Mouse (Mus musculus) limb, embryonic 12.5 days (tissue): ENCODE data around the gene Cfap157. TPM values are rescaled to one million over a fixed set of nuclear protein-coding genes. Genes with fewer than 3 reads are reported as not detected.

Experiments used
- ATAC-seq: fragments of 200-750 bp; cut with Nextera tagmentation; 2 replicates; pipeline ENCODE4 v1.8.0; 2017; ENCODE audit warnings: low read depth, moderate TSS enrichment; ENCODE audit not compliant: insufficient number of reproducible peaks, insufficient read depth, low FRiP score, low TSS enrichment
- H3K27ac ChIP-seq: fragments of 300-500 bp; sonication (generic); 2 replicates; pipeline ENCODE4 v1.5.1; 2016; ENCODE audit warnings: mild to moderate bottlenecking, moderate library complexity
- H3K27me3 ChIP-seq: fragments of 300-500 bp; sonication (generic); 2 replicates; pipeline ENCODE4 v1.6.1; 2016; ENCODE audit warnings: mild to moderate bottlenecking, moderate library complexity
- H3K36me3 ChIP-seq: fragments of 300-500 bp; sonication (generic); 2 replicates; pipeline ENCODE4 v1.6.1; 2016; ENCODE audit warnings: mild to moderate bottlenecking, moderate library complexity
- H3K4me1 ChIP-seq: fragments of 300-500 bp; sonication (generic); replicated peaks from 2 replicates; pipeline ENCODE4 v1.6.1; 2016
- H3K4me2 ChIP-seq: fragments of 300-500 bp; sonication (generic); 2 replicates; pipeline ENCODE4 v1.6.1; 2016; ENCODE audit warnings: mild to moderate bottlenecking, moderate library complexity
- H3K4me3 ChIP-seq: fragments of 300-500 bp; sonication (generic); replicated peaks from 2 replicates; pipeline ENCODE4 v1.5.1; 2016; ENCODE audit warnings: mild to moderate bottlenecking
- H3K9ac ChIP-seq: fragments of 300-500 bp; sonication (generic); replicated peaks from 2 replicates; pipeline ENCODE4 v1.6.1; 2016; ENCODE audit warnings: mild to moderate bottlenecking, moderate library complexity
- H3K9me3 ChIP-seq: fragments of 300-500 bp; sonication (generic); 2 replicates; pipeline ENCODE4 v1.6.1; 2016; ENCODE audit warnings: mild to moderate bottlenecking, moderate library complexity
- WGBS: fragments of 180-500 bp; shearing (Covaris S2); methylation state at CpG from one replicate; pipeline ENCODE4 v1.1.7; 2016; 5-methylcytosine and 5-hydroxymethylcytosine counted together
- polyA plus RNA-seq: library from polyadenylated mRNA; unstranded; fragments of >200 nt; fragmentation: Nextera tagmentation; extraction: Ambion mirVana; gene quantifications from 2 replicates; pipeline ENCODE4 v1.2.1, GENCODE M21; 2016

Gene Cfap157
- polyA plus RNA-seq, 1 experiment from 2014 or later: 1.2 TPM

- peaks cover under 1% of the 10 kb centered on the region; the same call in 1 of the 2 replicates for H3K27me3 ChIP-seq
- H3K4me1 ChIP-seq: peaks cover 6% of the 10 kb centered on the region; the same call in 1 of the 2 replicates
- no peak overlapping the region for H3K9ac ChIP-seq
- no peak overlapping the region for H3K4me3 ChIP-seq
- H3K4me2 ChIP-seq: no peak overlapping the region
- H3K9me3 ChIP-seq: no peaks in the 10 kb centered on the region
- H3K27ac ChIP-seq: no peak overlapping the region
- no peak for ATAC-seq
- H3K36me3 ChIP-seq: no peaks in the 10 kb centered on the region
- 76% methylated on average over 6 of the region's 6 CpGs for WGBS
Observed at GRCm38 (mm10) chr2:32781710-32782109, 2.5 kb downstream of the Cfap157 start.

- Histone ChIP-seq H3K9me3 (no peaks in the 10 kb centered on the region), H3K4me2 (no peak overlapping the region), H3K9ac (no peak overlapping the region), H3K27ac (no peak overlapping the region), H3K4me1 (peaks cover 20% of the 10 kb centered on the region), H3K36me3 (no peaks in the 10 kb centered on the region), H3K27me3 (peaks cover 6% of the 10 kb centered on the region), H3K4me3 (no peak overlapping the region)
- 91% methylated on average over 6 of the region's 6 CpGs for whole genome bisulfite sequencing
- ATAC-seq: no peak
Observed at GRCm38 (mm10) chr2:32779714-32780113, 4.5 kb downstream of the Cfap157 start.

- H3K27ac ChIP-seq: no peak overlapping the region
- no peak for ATAC-seq
- H3K36me3 ChIP-seq: no peaks in the 10 kb centered on the region
- no peak overlapping the region for H3K4me2 ChIP-seq
- H3K9me3 ChIP-seq: no peaks in the 10 kb centered on the region
- H3K9ac ChIP-seq: no peak overlapping the region
- peaks cover 18% of the 10 kb centered on the region for H3K4me1 ChIP-seq
- no peak overlapping the region for H3K4me3 ChIP-seq
- peaks cover 6% of the 10 kb centered on the region for H3K27me3 ChIP-seq
- WGBS: 23% methylated on average over 8 of the region's 8 CpGs
Observed at GRCm38 (mm10) chr2:32779131-32779530, 5.1 kb downstream of the Cfap157 start.

- no peak overlapping the region for H3K9ac ChIP-seq
- H3K4me3 ChIP-seq: no peak overlapping the region
- WGBS: 82% methylated on average over 6 of the region's 6 CpGs
- no peak overlapping the region for H3K4me2 ChIP-seq
- peaks cover 15% of the 10 kb centered on the region for H3K4me1 ChIP-seq
- no peaks in the 10 kb centered on the region for H3K36me3 ChIP-seq
- no peak for ATAC-seq
- peaks cover 6% of the 10 kb centered on the region for H3K27me3 ChIP-seq
- H3K9me3 ChIP-seq: no peaks in the 10 kb centered on the region
- H3K27ac ChIP-seq: no peak overlapping the region
Observed at GRCm38 (mm10) chr2:32778081-32778480, 6.1 kb downstream of the Cfap157 start.

GRCm38 (mm10) chr2:32776192-32776591 is 8.0 kb downstream of the Cfap157 start:
- Histone ChIP-seq H3K4me2 (peak overlapping the region; percentile 80), H3K9me3 (no peaks in the 10 kb centered on the region), H3K36me3 (no peaks in the 10 kb centered on the region), H3K27ac (no peak overlapping the region), H3K4me1 (peaks cover 15% of the 10 kb centered on the region), H3K9ac (peak overlapping the region; percentile 57), H3K4me3 (peak overlapping the region; percentile 53), H3K27me3 (peaks cover 6% of the 10 kb centered on the region)
- 19% methylated on average over 22 of the region's 22 CpGs for WGBS
- ATAC-seq: no peak

- peaks cover 15% of the 10 kb centered on the region for H3K4me1 ChIP-seq
- H3K36me3 ChIP-seq: no peaks in the 10 kb centered on the region
- peak within 1 kb of the TSS; percentile 80 for H3K4me2 ChIP-seq
- peak within 1 kb of the TSS; percentile 53 for H3K4me3 ChIP-seq
- under 1% methylated on average over 46 of the region's 46 CpGs for WGBS
- H3K27ac ChIP-seq: peak within 1 kb of the TSS; percentile 69; the same call in 1 of the 2 replicates
- ATAC-seq: peak; percentile 96
- no peaks in the 10 kb centered on the region for H3K9me3 ChIP-seq
- H3K27me3 ChIP-seq: peaks cover 6% of the 10 kb centered on the region
- peak within 1 kb of the TSS; percentile 57 for H3K9ac ChIP-seq
Observed at GRCm38 (mm10) chr2:32775359-32776074, 8.7 kb downstream of the Cfap157 start, which contains the start of the genes Ttc16 and Ptrh1. Gene Ttc16 (minus strand): TSS chr2:32775633. Gene Ptrh1 (plus strand): TSS chr2:32775786.

- H3K27me3 ChIP-seq: peaks cover 6% of the 10 kb centered on the region; the same call in 1 of the 2 replicates
- H3K9me3 ChIP-seq: no peaks in the 10 kb centered on the region
- H3K4me2 ChIP-seq: no peak overlapping the region
- no peak for ATAC-seq
- WGBS: 75% methylated on average over 8 of the region's 8 CpGs
- H3K27ac ChIP-seq: no peak overlapping the region
- H3K36me3 ChIP-seq: no peaks in the 10 kb centered on the region
- peaks cover 15% of the 10 kb centered on the region for H3K4me1 ChIP-seq
- no peak overlapping the region for H3K4me3 ChIP-seq
- H3K9ac ChIP-seq: no peak overlapping the region
Observed at GRCm38 (mm10) chr2:32772626-32773279, 11.5 kb downstream of the Cfap157 start.

- Histone ChIP-seq H3K4me3 (no peak overlapping the region), H3K36me3 (no peaks in the 10 kb centered on the region), H3K4me2 (no peak overlapping the region), H3K27ac (no peak overlapping the region), H3K4me1 (peaks cover 18% of the 10 kb centered on the region), H3K9ac (no peak overlapping the region), H3K9me3 (no peaks in the 10 kb centered on the region), H3K27me3 (peaks cover 6% of the 10 kb centered on the region; the same call in 1 of the 2 replicates)
- 28% methylated on average over 12 of the region's 12 CpGs for WGBS
- no peak for ATAC-seq
Observed at GRCm38 (mm10) chr2:32771886-32772285, 12.3 kb downstream of the Cfap157 start.

GRCm38 (mm10) chr2:32769327-32770085 is 14.7 kb downstream of the Cfap157 start:
- H3K4me3 ChIP-seq: no peak overlapping the region
- WGBS: 83% methylated on average over 5 of the region's 5 CpGs
- no peaks in the 10 kb centered on the region for H3K9me3 ChIP-seq
- H3K4me1 ChIP-seq: 0 out of 2 replicates have a peak, but pooled peaks cover 5% of the 10 kb centered on the region
- no peaks in the 10 kb centered on the region for H3K27me3 ChIP-seq
- no peak overlapping the region for H3K27ac ChIP-seq
- H3K9ac ChIP-seq: no peak overlapping the region
- no peak overlapping the region for H3K4me2 ChIP-seq
- no peak for ATAC-seq
- H3K36me3 ChIP-seq: no peaks in the 10 kb centered on the region

- WGBS: 47% methylated on average over 19 of the region's 19 CpGs
- ATAC-seq: no peak
- no peaks in the 10 kb centered on the region for H3K27me3 ChIP-seq
- H3K9ac ChIP-seq: no peak overlapping the region
- no peak overlapping the region for H3K4me3 ChIP-seq
- 0 out of 2 replicates have a peak, but pooled peaks cover 5% of the 10 kb centered on the region for H3K4me1 ChIP-seq
- no peaks in the 10 kb centered on the region for H3K9me3 ChIP-seq
- no peak overlapping the region for H3K4me2 ChIP-seq
- no peaks in the 10 kb centered on the region for H3K36me3 ChIP-seq
- no peak overlapping the region for H3K27ac ChIP-seq
Observed at GRCm38 (mm10) chr2:32768661-32769285, 15.5 kb downstream of the Cfap157 start.
